Mouse (Mus musculus) myocyte (in vitro differentiated cells): ENCODE data around the gene Alkbh5. TPM values are rescaled to one million over a fixed set of nuclear protein-coding genes. Genes with fewer than 3 reads are reported as not detected.

Source experiments
- H3K27me3 ChIP-seq: one replicate; pipeline ENCODE4 v1.6.1; 2011; ENCODE audit not compliant: control insufficient read depth, insufficient read depth, insufficient read length
- H3K36me3 ChIP-seq: one replicate; pipeline ENCODE4 v1.6.1; 2011; ENCODE audit not compliant: control insufficient read depth, insufficient read depth
- H3K4me2 ChIP-seq: one replicate; pipeline ENCODE4 v1.6.1; 2011; ENCODE audit warnings: low read depth, control low read depth
- H3K4me3 ChIP-seq: one replicate; pipeline ENCODE4 v1.5.1; 2011; ENCODE audit warnings: mild to moderate bottlenecking, control low read depth, moderate library complexity
- H3K79me2 ChIP-seq: one replicate; pipeline ENCODE4 v1.6.1; 2011; ENCODE audit not compliant: control insufficient read depth, insufficient read depth
- H3ac ChIP-seq: one replicate; pipeline ENCODE4 v1.6.1; 2011; ENCODE audit not compliant: control insufficient read depth, insufficient read length
- CEBPB ChIP-seq: IDR thresholded peaks from 2 replicates; pipeline ENCODE4 v1.6.1; 2011; ENCODE audit warnings: mild to moderate bottlenecking, moderate library complexity; ENCODE audit not compliant: poor library complexity, insufficient read depth, severe bottlenecking
- E2F4 ChIP-seq: IDR thresholded peaks from one replicate; pipeline ENCODE4 v1.6.1; 2011; ENCODE audit warnings: mild to moderate bottlenecking, control low read depth, moderate library complexity; ENCODE audit not compliant: insufficient read depth
- MAX ChIP-seq: IDR thresholded peaks from one replicate; pipeline ENCODE4 v1.6.1; 2011; ENCODE audit warnings: low read depth, mild to moderate bottlenecking, control low read depth
- MYOD1 ChIP-seq, 3 experiments: IDR thresholded peaks; one replicate each; pipeline ENCODE4 v1.6.1; 2011; ENCODE audit warnings: control low read depth in 2 of 3, low read depth in 2 of 3, mild to moderate bottlenecking in 2 of 3, moderate library complexity in 1 of 3; ENCODE audit not compliant: insufficient read length in 2 of 3, control insufficient read depth in 1 of 3
- MYOG ChIP-seq, 3 experiments: IDR thresholded peaks; one replicate each; pipeline ENCODE4 v1.6.1; 2011; ENCODE audit warnings: control low read depth in 2 of 3, low read depth in 2 of 3, mild to moderate bottlenecking in 2 of 3; ENCODE audit not compliant: insufficient read length in 2 of 3, control insufficient read depth in 1 of 3, insufficient read depth in 1 of 3
- POLR2A ChIP-seq: IDR thresholded peaks from one replicate; pipeline ENCODE4 v1.6.1; 2011; ENCODE audit warnings: low read depth, mild to moderate bottlenecking, control low read depth, moderate library complexity; ENCODE audit not compliant: insufficient read length
- POLR2AphosphoS2 ChIP-seq: IDR thresholded peaks from one replicate; pipeline ENCODE4 v1.6.1; 2011; ENCODE audit warnings: low read depth, control low read depth; ENCODE audit not compliant: insufficient read length
- REST ChIP-seq: IDR thresholded peaks from one replicate; pipeline ENCODE4 v1.6.1; 2011; ENCODE audit warnings: mild to moderate bottlenecking, control low read depth, moderate library complexity; ENCODE audit not compliant: insufficient read depth, insufficient read length
- SRF ChIP-seq: IDR thresholded peaks from one replicate; pipeline ENCODE4 v1.6.1; 2011; ENCODE audit warnings: low read depth; ENCODE audit not compliant: control insufficient read depth, insufficient read length
- TCF12 ChIP-seq: IDR thresholded peaks from one replicate; pipeline ENCODE4 v1.6.1; 2011; ENCODE audit warnings: mild to moderate bottlenecking, control low read depth; ENCODE audit not compliant: poor library complexity, insufficient read depth, severe bottlenecking
- TCF3 ChIP-seq: IDR thresholded peaks from one replicate; pipeline ENCODE4 v1.6.1; 2011; ENCODE audit warnings: low read depth, control low read depth; ENCODE audit not compliant: insufficient read length
- USF1 ChIP-seq: IDR thresholded peaks from one replicate; pipeline ENCODE4 v1.6.1; 2011; ENCODE audit warnings: low read depth, mild to moderate bottlenecking, control low read depth, moderate library complexity
- polyA plus RNA-seq: library from polyadenylated mRNA; unstranded; fragments of >200 nt; fragmentation: generic; extraction: Trizol; gene quantifications from one replicate; pipeline ENCODE4 v1.2.1, GENCODE M21; 2012; ENCODE audit warnings: missing spikeins

The Alkbh5 gene
- 23.5 TPM for polyA plus RNA-seq

DNA sequence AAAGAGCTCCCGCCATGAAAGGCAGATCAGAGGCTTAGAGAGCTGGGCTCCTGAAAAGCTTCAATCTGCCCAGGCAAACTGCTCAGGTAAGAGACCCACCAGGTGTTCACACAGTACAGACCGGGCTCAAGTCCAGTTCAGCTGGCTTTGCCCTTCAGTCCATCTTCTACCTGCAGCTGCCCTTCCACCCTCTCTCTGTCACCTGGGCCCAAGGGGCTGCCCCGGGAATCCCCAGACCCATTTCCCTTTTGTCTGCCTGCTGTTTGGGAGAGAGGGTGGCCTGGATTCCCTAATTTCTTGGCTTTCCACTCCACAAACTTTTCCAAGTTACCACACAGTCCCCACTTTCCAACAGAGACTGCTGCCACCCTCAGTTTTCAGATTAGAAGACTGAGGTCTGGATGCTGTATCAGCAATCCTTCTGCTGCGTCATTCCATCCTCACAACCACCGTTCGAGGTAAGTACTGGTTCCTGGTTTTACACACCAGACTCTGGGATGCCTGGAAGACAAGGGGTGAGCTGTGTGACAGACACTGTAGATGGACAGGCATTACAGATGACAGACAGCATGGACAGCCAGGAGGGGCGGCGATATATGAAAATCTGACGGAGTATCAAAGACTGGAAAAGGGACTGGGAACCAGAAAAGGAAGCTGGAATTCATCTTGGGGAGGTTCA is at the start of gene Alkbh5:
Alkbh5 (plus strand) TSS at position 202 of the 679 bp plus-strand sequence.
- Histone ChIP-seq H3K36me3 (no peaks in the 10 kb centered on the region), H3K4me3 (peak within 1 kb of the TSS; percentile 95), H3K79me2 (peaks cover 34% of the 10 kb centered on the region), H3K4me2 (peak within 1 kb of the TSS; percentile 99), H3ac (peak within 1 kb of the TSS; percentile 68), H3K27me3 (no peaks in the 10 kb centered on the region)
- no peak for TF ChIP-seq MYOG (IDR thresholded peaks at IDR 0.05; ENCODE audit: control insufficient read depth in 1 of 3, insufficient read depth in 1 of 3, insufficient read length in 2 of 3, low read depth in 2 of 3)
- TF ChIP-seq POLR2AphosphoS2: peak; percentile 52
- no peak for TF ChIP-seq REST

DNA sequence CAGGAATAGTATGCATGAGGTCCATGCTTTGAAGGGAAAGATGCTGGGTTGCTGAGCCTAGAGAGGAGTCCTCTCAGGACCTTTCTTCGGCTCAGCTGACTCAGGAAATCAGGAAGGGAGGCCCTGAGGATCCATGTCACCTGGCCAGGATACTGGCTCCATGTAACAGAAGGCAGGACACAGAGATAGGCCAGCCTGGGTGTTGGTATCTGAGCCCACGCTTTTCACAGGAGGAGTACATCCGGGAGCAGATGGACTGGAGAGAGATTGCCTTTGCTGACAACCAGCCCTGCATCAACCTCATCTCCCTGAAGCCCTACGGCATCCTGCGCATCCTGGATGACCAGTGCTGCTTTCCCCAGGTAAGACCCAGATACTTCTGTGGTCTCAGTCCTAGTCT is 43.5 kb upstream of the Alkbh5 start:
- TF ChIP-seq E2F4: no peak
- no peak for TF ChIP-seq TCF3

DNA sequence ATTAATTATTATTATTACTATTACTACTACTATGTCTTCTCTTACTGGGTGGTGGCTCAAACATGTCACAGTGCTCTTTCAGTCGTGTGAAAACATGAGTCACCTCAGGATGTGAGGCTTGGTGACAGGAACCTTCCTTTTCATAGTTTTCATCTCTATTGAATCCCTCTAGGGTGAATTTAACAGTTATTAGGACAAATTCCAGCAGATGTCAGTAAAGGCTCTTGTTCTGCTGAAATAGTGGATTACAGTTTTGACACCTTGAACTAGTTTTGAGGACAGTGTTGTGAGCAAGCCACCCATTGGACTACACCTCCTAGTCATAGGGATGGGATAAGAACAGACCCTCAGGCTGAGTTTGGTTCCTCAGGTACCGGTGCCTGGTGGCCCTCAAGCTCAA is 40.5 kb upstream of the Alkbh5 start:
- Histone ChIP-seq H3K79me2 (no peaks in the 10 kb centered on the region), H3K36me3 (no peaks in the 10 kb centered on the region), H3ac (no peak overlapping the region), H3K27me3 (peaks cover 76% of the 10 kb centered on the region), H3K4me2 (no peak overlapping the region), H3K4me3 (no peak overlapping the region)
- TF ChIP-seq POLR2AphosphoS2 (no peak), MYOD1 (IDR thresholded peaks at IDR 0.05; ENCODE audit: control insufficient read depth in 1 of 3, insufficient read length in 2 of 3, low read depth in 2 of 3) (no peak), MAX (no peak), E2F4 (no peak), REST (no peak), TCF12 (no peak), CEBPB (no peak), SRF (no peak), TCF3 (no peak), MYOG (IDR thresholded peaks at IDR 0.05; ENCODE audit: control insufficient read depth in 1 of 3, insufficient read depth in 1 of 3, insufficient read length in 2 of 3, low read depth in 2 of 3) (no peak), POLR2A (no peak), USF1 (no peak)

More for the DNA sequence above, 43.5 kb upstream of the Alkbh5 start:
- Histone ChIP-seq H3K79me2 (no peaks in the 10 kb centered on the region), H3K4me3 (no peak overlapping the region), H3K36me3 (no peaks in the 10 kb centered on the region), H3ac (no peak overlapping the region), H3K27me3 (peaks cover 79% of the 10 kb centered on the region), H3K4me2 (no peak overlapping the region)

DNA sequence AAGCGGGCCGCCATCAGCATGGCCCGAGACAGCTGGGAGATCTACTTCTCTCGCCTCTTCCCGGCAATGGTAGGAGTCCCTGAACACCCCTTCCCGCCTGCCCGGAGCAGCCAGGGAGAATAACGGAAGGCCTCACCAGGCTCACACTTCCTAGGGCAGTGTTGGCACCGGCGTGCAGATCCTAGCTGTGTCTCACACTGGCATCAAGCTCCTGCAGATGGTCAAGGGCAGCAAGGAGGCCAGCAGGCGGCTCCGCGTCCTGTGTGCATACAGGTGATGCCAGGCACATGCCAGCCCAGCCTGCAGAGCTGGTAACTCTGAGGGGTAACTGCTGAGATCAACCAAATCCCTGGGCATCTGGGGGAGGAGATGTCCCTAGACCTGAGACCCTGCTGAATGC is 28.9 kb upstream of the Alkbh5 start:
- Histone ChIP-seq H3K79me2 (no peaks in the 10 kb centered on the region), H3K36me3 (no peaks in the 10 kb centered on the region), H3K4me2 (no peak overlapping the region), H3K27me3 (peaks cover 70% of the 10 kb centered on the region), H3ac (no peak overlapping the region), H3K4me3 (no peak overlapping the region)
- TF ChIP-seq POLR2AphosphoS2: no peak
- TF ChIP-seq MYOG (IDR thresholded peaks at IDR 0.05; ENCODE audit: control insufficient read depth in 1 of 3, insufficient read depth in 1 of 3, insufficient read length in 2 of 3, low read depth in 2 of 3): no peak
- no peak for TF ChIP-seq TCF12
- TF ChIP-seq MAX: no peak
- no peak for TF ChIP-seq TCF3
- no peak for TF ChIP-seq E2F4
- no peak for TF ChIP-seq MYOD1 (IDR thresholded peaks at IDR 0.05; ENCODE audit: control insufficient read depth in 1 of 3, insufficient read length in 2 of 3, low read depth in 2 of 3)
- TF ChIP-seq SRF: no peak

DNA sequence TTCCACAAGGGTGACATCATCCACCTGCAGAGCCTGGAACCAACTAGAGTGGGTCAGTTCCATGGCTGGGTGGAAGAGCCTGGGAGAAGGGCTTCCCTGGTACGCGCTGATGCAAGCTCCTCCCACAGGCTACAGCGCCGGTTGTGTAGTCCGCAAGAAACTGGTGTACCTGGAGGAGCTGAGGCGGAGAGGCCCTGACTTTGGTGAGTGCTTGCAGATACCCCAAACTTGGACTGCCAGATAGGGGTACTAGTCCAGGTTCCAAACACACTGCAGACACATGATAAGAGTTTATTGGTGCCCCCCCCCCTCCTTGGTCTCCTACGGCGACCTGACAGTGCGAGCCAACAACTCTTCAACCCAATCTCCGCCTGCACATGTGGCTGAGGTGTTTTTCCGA is 27.2 kb upstream of the Alkbh5 start:
- no peak overlapping the region for H3K4me3 ChIP-seq
- H3K4me2 ChIP-seq: no peak overlapping the region
- H3ac ChIP-seq: no peak overlapping the region
- H3K27me3 ChIP-seq: peaks cover 58% of the 10 kb centered on the region
- H3K36me3 ChIP-seq: no peaks in the 10 kb centered on the region
- TF ChIP-seq POLR2A (no peak), CEBPB (no peak), USF1 (no peak), MYOG (IDR thresholded peaks at IDR 0.05; ENCODE audit: control insufficient read depth in 1 of 3, insufficient read depth in 1 of 3, insufficient read length in 2 of 3, low read depth in 2 of 3) (no peak), MYOD1 (IDR thresholded peaks at IDR 0.05; ENCODE audit: control insufficient read depth in 1 of 3, insufficient read length in 2 of 3, low read depth in 2 of 3) (no peak), POLR2AphosphoS2 (no peak), TCF12 (no peak), REST (no peak), E2F4 (no peak), TCF3 (no peak), SRF (no peak), MAX (no peak)
- no peaks in the 10 kb centered on the region for H3K79me2 ChIP-seq
